Mouse (Mus musculus) lung, adult 2 months (tissue): Measurements from ENCODE around the gene Eya4.

Experiments used
- CTCF ChIP-seq: fragments of 200-500 bp; IDR thresholded peaks from 2 replicates; pipeline ENCODE4 v1.5.1; 2011; ENCODE audit warnings: mild to moderate bottlenecking, low read length, control low read depth; ENCODE audit not compliant: insufficient read depth
- POLR2A ChIP-seq: fragments of 200-500 bp; IDR thresholded peaks from 2 replicates; pipeline ENCODE4 v1.6.1; 2011; ENCODE audit warnings: low read depth, mild to moderate bottlenecking, control low read depth, low read length, borderline replicate concordance; ENCODE audit errors: extremely low read depth

DNA sequence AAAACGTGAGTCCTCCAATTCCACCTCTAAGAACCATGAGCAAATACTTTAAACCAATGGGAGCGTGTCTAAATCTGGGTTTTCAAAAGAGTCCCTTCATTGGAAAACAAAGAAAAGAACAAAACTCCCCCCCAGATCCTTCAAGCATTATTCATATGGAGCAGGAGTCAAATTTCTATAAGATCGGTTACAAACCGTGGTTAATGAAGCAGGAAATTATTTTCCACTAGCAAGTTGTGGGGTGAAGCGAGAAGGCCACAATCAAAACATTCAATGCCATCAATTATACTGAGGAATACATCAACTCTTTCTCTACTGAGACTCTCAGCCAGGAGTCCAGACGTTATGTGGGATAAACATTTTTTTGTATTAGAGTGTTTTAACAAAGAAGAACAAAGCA is 171.3 kb downstream of the Eya4 start:
- TF ChIP-seq CTCF = no peak
- no peak for TF ChIP-seq POLR2A
